Mouse (Mus musculus): ENCODE data around the gene Aqp5. TPM values are rescaled to one million over a fixed set of nuclear protein-coding genes. Genes with fewer than 3 reads are reported as not detected.

Gene Aqp5
- 1.5 and 1.9 TPM in 2 replicates for polyA plus RNA-seq (2015; fragmentation: Nextera tagmentation; extraction: Ambion mirVana)

- ATAC-seq (ENCODE audit: borderline replicate concordance, extremely low read depth, low FRiP score, low TSS enrichment) = no peak; the same call in 1 of the 2 replicates
- H3K4me2 ChIP-seq = peak within 1 kb of the TSS; percentile 78
- peak within 1 kb of the TSS; percentile 37 for H3K4me3 ChIP-seq
- H3K9ac ChIP-seq = no peak within 1 kb of the TSS
- peaks cover 100% of the 10 kb centered on the region for H3K27me3 ChIP-seq
- 2% methylated on average over 77 of the region's 83 CpGs for WGBS
- peaks cover 19% of the 10 kb centered on the region; the same call in 1 of the 2 replicates for H3K4me1 ChIP-seq
- H3K9me3 ChIP-seq = no peaks in the 10 kb centered on the region
- no peak within 1 kb of the TSS for H3K27ac ChIP-seq
- H3K36me3 ChIP-seq = no peaks in the 10 kb centered on the region
These were observed at the start of gene Aqp5 for GRCm38 (mm10) chr15:99590429-99591084. TSS of gene Aqp5 (plus strand) at chr15:99590782.

- H3K27ac ChIP-seq = no peak overlapping the region
- H3K9ac ChIP-seq = no peak overlapping the region
- WGBS = 46% methylated on average over 7 of the region's 7 CpGs
- no peaks in the 10 kb centered on the region for H3K9me3 ChIP-seq
- ATAC-seq (ENCODE audit: borderline replicate concordance, extremely low read depth, low FRiP score, low TSS enrichment) = no peak
- no peak overlapping the region for H3K4me3 ChIP-seq
- H3K36me3 ChIP-seq = no peaks in the 10 kb centered on the region
- no peak overlapping the region for H3K4me2 ChIP-seq
- no peaks in the 10 kb centered on the region; the same call in 1 of the 2 replicates for H3K27me3 ChIP-seq
- no peaks in the 10 kb centered on the region for H3K4me1 ChIP-seq
These were observed 46.5 kb upstream of the Aqp5 start for GRCm38 (mm10) chr15:99544047-99544446.

GRCm38 (mm10) chr15:99546596-99546995 is 44.0 kb upstream of the Aqp5 start:
- Histone ChIP-seq H3K36me3 (no peaks in the 10 kb centered on the region), H3K4me3 (no peak overlapping the region), H3K27ac (no peak overlapping the region), H3K27me3 (no peaks in the 10 kb centered on the region; the same call in 1 of the 2 replicates), H3K9me3 (no peaks in the 10 kb centered on the region), H3K4me2 (no peak overlapping the region), H3K4me1 (no peaks in the 10 kb centered on the region), H3K9ac (no peak overlapping the region)
- WGBS = 68% methylated on average over 11 of the region's 11 CpGs
- no peak for ATAC-seq (ENCODE audit: borderline replicate concordance, extremely low read depth, low FRiP score, low TSS enrichment)

GRCm38 (mm10) chr15:99547732-99548131 is 42.9 kb upstream of the Aqp5 start:
- Histone ChIP-seq H3K4me3 (no peak overlapping the region), H3K27ac (no peak overlapping the region), H3K4me1 (no peaks in the 10 kb centered on the region), H3K36me3 (no peaks in the 10 kb centered on the region), H3K4me2 (no peak overlapping the region), H3K27me3 (no peaks in the 10 kb centered on the region; the same call in 1 of the 2 replicates), H3K9ac (no peak overlapping the region), H3K9me3 (no peaks in the 10 kb centered on the region)
- no peak for ATAC-seq (ENCODE audit: borderline replicate concordance, extremely low read depth, low FRiP score, low TSS enrichment)
- WGBS = 70% methylated on average over 6 of the region's 6 CpGs

- no peak for ATAC-seq (ENCODE audit: borderline replicate concordance, extremely low read depth, low FRiP score, low TSS enrichment)
- H3K4me2 ChIP-seq = no peak overlapping the region
- H3K9me3 ChIP-seq = no peaks in the 10 kb centered on the region
- H3K27me3 ChIP-seq = no peaks in the 10 kb centered on the region
- H3K36me3 ChIP-seq = no peaks in the 10 kb centered on the region
- H3K4me3 ChIP-seq = no peak overlapping the region
- H3K27ac ChIP-seq = no peak overlapping the region
- 45% methylated on average over 2 of the region's 2 CpGs for WGBS
- no peak overlapping the region for H3K9ac ChIP-seq
- H3K4me1 ChIP-seq = no peaks in the 10 kb centered on the region
These were observed 40.7 kb upstream of the Aqp5 start for GRCm38 (mm10) chr15:99549901-99550300.

GRCm38 (mm10) chr15:99553767-99554166 is 36.8 kb upstream of the Aqp5 start:
- H3K4me3 ChIP-seq = no peak overlapping the region
- H3K4me1 ChIP-seq = no peaks in the 10 kb centered on the region
- H3K4me2 ChIP-seq = no peak overlapping the region
- WGBS = 34% methylated on average over 6 of the region's 6 CpGs
- no peaks in the 10 kb centered on the region for H3K27me3 ChIP-seq
- no peaks in the 10 kb centered on the region for H3K36me3 ChIP-seq
- ATAC-seq (ENCODE audit: borderline replicate concordance, extremely low read depth, low FRiP score, low TSS enrichment) = no peak
- no peaks in the 10 kb centered on the region for H3K9me3 ChIP-seq
- H3K27ac ChIP-seq = no peak overlapping the region
- H3K9ac ChIP-seq = no peak overlapping the region

GRCm38 (mm10) chr15:99558947-99559346 is 31.6 kb upstream of the Aqp5 start:
- Histone ChIP-seq H3K9ac (no peak overlapping the region), H3K4me3 (no peak overlapping the region), H3K36me3 (no peaks in the 10 kb centered on the region), H3K4me1 (0 out of 2 replicates have a peak, but pooled peaks cover 2% of the 10 kb centered on the region), H3K27ac (no peak overlapping the region), H3K4me2 (no peak overlapping the region), H3K9me3 (no peaks in the 10 kb centered on the region), H3K27me3 (no peaks in the 10 kb centered on the region)
- no peak for ATAC-seq (ENCODE audit: borderline replicate concordance, extremely low read depth, low FRiP score, low TSS enrichment)
- WGBS = 74% methylated on average over 1 of the region's 1 CpGs

GRCm38 (mm10) chr15:99560246-99560645 is 30.3 kb upstream of the Aqp5 start:
- no peak for ATAC-seq (ENCODE audit: borderline replicate concordance, extremely low read depth, low FRiP score, low TSS enrichment)
- Histone ChIP-seq H3K27ac (no peak overlapping the region), H3K4me2 (no peak overlapping the region), H3K9me3 (no peaks in the 10 kb centered on the region), H3K9ac (no peak overlapping the region), H3K36me3 (no peaks in the 10 kb centered on the region), H3K27me3 (no peaks in the 10 kb centered on the region), H3K4me1 (0 out of 2 replicates have a peak, but pooled peaks cover 4% of the 10 kb centered on the region), H3K4me3 (no peak overlapping the region)
- WGBS = 65% methylated on average over 10 of the region's 10 CpGs

GRCm38 (mm10) chr15:99567371-99567770 is 23.2 kb upstream of the Aqp5 start:
- Histone ChIP-seq H3K4me2 (no peak overlapping the region), H3K4me3 (no peak overlapping the region), H3K27ac (peak overlapping the region; percentile 2; the same call in 1 of the 2 replicates), H3K4me1 (0 out of 2 replicates have a peak, but pooled peaks cover 8% of the 10 kb centered on the region), H3K27me3 (no peaks in the 10 kb centered on the region), H3K36me3 (no peaks in the 10 kb centered on the region), H3K9me3 (no peaks in the 10 kb centered on the region), H3K9ac (no peak overlapping the region)
- no peak for ATAC-seq (ENCODE audit: borderline replicate concordance, extremely low read depth, low FRiP score, low TSS enrichment)
- WGBS = 38% methylated on average over 4 of the region's 4 CpGs

- 72% methylated on average over 6 of the region's 6 CpGs for whole genome bisulfite sequencing
- Histone ChIP-seq H3K4me1 (0 out of 2 replicates have a peak, but pooled peaks cover 8% of the 10 kb centered on the region), H3K9me3 (no peaks in the 10 kb centered on the region), H3K36me3 (no peaks in the 10 kb centered on the region), H3K4me2 (no peak overlapping the region), H3K4me3 (no peak overlapping the region), H3K27me3 (no peaks in the 10 kb centered on the region), H3K27ac (no peak overlapping the region), H3K9ac (no peak overlapping the region)
- ATAC-seq (ENCODE audit: borderline replicate concordance, extremely low read depth, low FRiP score, low TSS enrichment) = no peak
These were observed 21.9 kb upstream of the Aqp5 start for GRCm38 (mm10) chr15:99568682-99569081.

- no peak for ATAC-seq (ENCODE audit: borderline replicate concordance, extremely low read depth, low FRiP score, low TSS enrichment)
- H3K4me2 ChIP-seq = no peak overlapping the region
- no peak overlapping the region for H3K9ac ChIP-seq
- H3K4me3 ChIP-seq = no peak overlapping the region
- no peaks in the 10 kb centered on the region for H3K36me3 ChIP-seq
- H3K9me3 ChIP-seq = no peaks in the 10 kb centered on the region
- 0 out of 2 replicates have a peak, but pooled peaks cover 4% of the 10 kb centered on the region for H3K4me1 ChIP-seq
- peaks cover 2% of the 10 kb centered on the region; the same call in 1 of the 2 replicates for H3K27me3 ChIP-seq
- no peak overlapping the region for H3K27ac ChIP-seq
- WGBS = 62% methylated on average over 10 of the region's 10 CpGs
These were observed 21.5 kb upstream of the Aqp5 start for GRCm38 (mm10) chr15:99569123-99569522.

GRCm38 (mm10) chr15:99578802-99579485 is 11.6 kb upstream of the Aqp5 start, which contains the start of gene Aqp2:
TSS of gene Aqp2 (plus strand) at chr15:99579055.
- peaks cover 6% of the 10 kb centered on the region for H3K4me1 ChIP-seq
- 77% methylated on average over 26 of the region's 26 CpGs for WGBS
- no peak within 1 kb of the TSS for H3K9ac ChIP-seq
- no peak for ATAC-seq (ENCODE audit: borderline replicate concordance, extremely low read depth, low FRiP score, low TSS enrichment)
- no peak within 1 kb of the TSS for H3K4me3 ChIP-seq
- H3K27ac ChIP-seq = no peak within 1 kb of the TSS
- H3K4me2 ChIP-seq = no peak within 1 kb of the TSS
- H3K9me3 ChIP-seq = no peaks in the 10 kb centered on the region
- peaks cover 72% of the 10 kb centered on the region for H3K27me3 ChIP-seq
- no peaks in the 10 kb centered on the region for H3K36me3 ChIP-seq

Measured in lung, embryonic 15.5 days (tissue).